Mouse (Mus musculus): ENCODE data around the gene Dock10.

The Dock10 gene

GRCm38 (mm10) chr1:80655854-80656253 is 102.5 kb downstream of the Dock10 start:
- DNase-seq (ENCODE audit: low read depth) = no peak

- no peak for DNase-seq (ENCODE audit: low read depth)
Measured at GRCm38 (mm10) chr1:80655195-80655594, 103.1 kb downstream of the Dock10 start.

GRCm38 (mm10) chr1:80654177-80654576 is 104.2 kb downstream of the Dock10 start:
- DNase-seq (ENCODE audit: low read depth) = no peak

GRCm38 (mm10) chr1:80652803-80653202 is 105.5 kb downstream of the Dock10 start:
- DNase-seq (ENCODE audit: low read depth) = no peak

GRCm38 (mm10) chr1:80652083-80652482 is 106.2 kb downstream of the Dock10 start:
- DNase-seq (ENCODE audit: low read depth) = no peak

GRCm38 (mm10) chr1:80646602-80647001 is 111.7 kb downstream of the Dock10 start:
- DNase-seq (ENCODE audit: low read depth) = peak; percentile 34

- peak; percentile 40 for DNase-seq (ENCODE audit: low read depth)
Measured at GRCm38 (mm10) chr1:80643866-80644451, 114.4 kb downstream of the Dock10 start.

GRCm38 (mm10) chr1:80641832-80642231 is 116.5 kb downstream of the Dock10 start:
- DNase-seq (ENCODE audit: low read depth) = no peak

- peak; percentile 24 for DNase-seq (ENCODE audit: low read depth)
Measured at GRCm38 (mm10) chr1:80641288-80641687, 117.0 kb downstream of the Dock10 start.

GRCm38 (mm10) chr1:80639553-80639952 is 118.8 kb downstream of the Dock10 start:
- no peak for DNase-seq (ENCODE audit: low read depth)

- peak; percentile 54 for DNase-seq (ENCODE audit: low read depth)
Measured at GRCm38 (mm10) chr1:80637214-80637705, 121.1 kb downstream of the Dock10 start.

GRCm38 (mm10) chr1:80635825-80636224 is 122.5 kb downstream of the Dock10 start:
- peak; percentile 40 for DNase-seq (ENCODE audit: low read depth)

- DNase-seq (ENCODE audit: low read depth) = no peak
Measured at GRCm38 (mm10) chr1:80633536-80633935, 124.8 kb downstream of the Dock10 start.

- no peak for DNase-seq (ENCODE audit: low read depth)
Measured at GRCm38 (mm10) chr1:80630179-80631149, 127.9 kb downstream of the Dock10 start.

GRCm38 (mm10) chr1:80628054-80628453 is 130.3 kb downstream of the Dock10 start:
- no peak for DNase-seq (ENCODE audit: low read depth)

GRCm38 (mm10) chr1:80626800-80627199 is 131.5 kb downstream of the Dock10 start:
- no peak for DNase-seq (ENCODE audit: low read depth)

- DNase-seq (ENCODE audit: low read depth) = no peak
Measured at GRCm38 (mm10) chr1:80625371-80625770, 133.0 kb downstream of the Dock10 start.

GRCm38 (mm10) chr1:80624552-80624951 is 133.8 kb downstream of the Dock10 start:
- DNase-seq (ENCODE audit: low read depth) = no peak

GRCm38 (mm10) chr1:80622646-80623045 is 135.7 kb downstream of the Dock10 start:
- no peak for DNase-seq (ENCODE audit: low read depth)

- no peak for DNase-seq (ENCODE audit: low read depth)
Measured at GRCm38 (mm10) chr1:80619100-80619499, 139.2 kb downstream of the Dock10 start.

- no peak for DNase-seq (ENCODE audit: low read depth)
Measured at GRCm38 (mm10) chr1:80616671-80617070, 141.7 kb downstream of the Dock10 start.

- no peak for DNase-seq (ENCODE audit: low read depth)
Measured at GRCm38 (mm10) chr1:80614750-80615149, 143.6 kb downstream of the Dock10 start.

- DNase-seq (ENCODE audit: low read depth) = no peak
Measured at GRCm38 (mm10) chr1:80613395-80614011, 144.8 kb downstream of the Dock10 start.
